ENCODE assay signal across 12 mouse cellular contexts in genomic region chr5:74905504-74906061, GRCm38 (mm10).
DNase-seq lines count a peak whose midpoint lies in the region; ATAC-seq and TF ChIP-seq lines count a peak whose summit lies in the region.
"Had no signal": no experiment of that assay in that cellular context is flagged by ENCODE, and none has a peak within 500 bp of the region (broad histone marks: within the 10 kb centered on the region; RNA-seq: fewer than 3 reads in every experiment).

No protein-coding gene starts in this region.

- H3K27ac ChIP-seq in hindbrain, embryonic 10.5 days = no peak overlapping the region
- no peak overlapping the region for H3K27ac ChIP-seq in hindbrain, embryonic 13.5 days
- H3K27ac ChIP-seq in lung, embryonic 15.5 days = peak overlapping the region; percentile 59
- H3K27ac ChIP-seq in embryonic facial prominence, embryonic 10.5 days (replicated peaks) = 0 out of 2 replicates have a peak overlapping the region, but pooled peaks have one; percentile 20
- no peak overlapping the region for H3K27ac ChIP-seq in cerebellum, adult 2 months (ENCODE audit: insufficient read depth, low read length)
- H3K27ac ChIP-seq: embryonic facial prominence, embryonic 13.5 days; forebrain, embryonic 15.5 days had no signal

- TF ChIP-seq POLR2A in cerebellum, adult 2 months (IDR thresholded peaks at IDR 0.05; ENCODE audit: borderline replicate concordance, insufficient read depth, low read length) = no peak

- no peak overlapping the region for H3K4me2 ChIP-seq in hindbrain, embryonic 13.5 days
- H3K4me2 ChIP-seq in lung, embryonic 15.5 days = no peak overlapping the region
- H3K4me2 ChIP-seq: embryonic facial prominence, embryonic 13.5 days; forebrain, embryonic 15.5 days had no signal

- 0 out of 2 replicates have a peak, but pooled peaks cover 2% of the 10 kb centered on the region for H3K9me3 ChIP-seq in hindbrain, embryonic 10.5 days
- H3K9me3 ChIP-seq in hindbrain, embryonic 13.5 days = no peaks in the 10 kb centered on the region
- H3K9me3 ChIP-seq in lung, embryonic 15.5 days = no peaks in the 10 kb centered on the region
- H3K9me3 ChIP-seq in embryonic facial prominence, embryonic 10.5 days = peaks cover 3% of the 10 kb centered on the region; the same call in 1 of the 2 replicates
- H3K9me3 ChIP-seq: embryonic facial prominence, embryonic 13.5 days; forebrain, embryonic 15.5 days had no signal

- 24% methylated on average over 7 of the region's 7 CpGs for WGBS in hindbrain, embryonic 10.5 days
- 25% methylated on average over 7 of the region's 7 CpGs for WGBS in hindbrain, embryonic 13.5 days
- WGBS in lung, embryonic 15.5 days = 4% methylated on average over 7 of the region's 7 CpGs
- WGBS in embryonic facial prominence, embryonic 10.5 days = 38% methylated on average over 7 of the region's 7 CpGs
- 64% methylated on average over 7 of the region's 7 CpGs for WGBS in cerebellum, adult 2 months

- no peak overlapping the region for H3K4me3 ChIP-seq in hindbrain, embryonic 10.5 days
- no peak overlapping the region for H3K4me3 ChIP-seq in hindbrain, embryonic 13.5 days
- no peak overlapping the region for H3K4me3 ChIP-seq in lung, embryonic 15.5 days
- no peak overlapping the region for H3K4me3 ChIP-seq in embryonic facial prominence, embryonic 10.5 days
- no peak overlapping the region for H3K4me3 ChIP-seq in cerebellum, adult 2 months (replicated peaks; ENCODE audit: insufficient read depth, low read depth, low read length)
- H3K4me3 ChIP-seq: embryonic facial prominence, embryonic 13.5 days; forebrain, embryonic 15.5 days had no signal

- H3K4me1 ChIP-seq in hindbrain, embryonic 10.5 days (replicated peaks) = peaks cover 18% of the 10 kb centered on the region
- H3K4me1 ChIP-seq in hindbrain, embryonic 13.5 days (replicated peaks) = 0 out of 2 replicates have a peak, but pooled peaks cover 3% of the 10 kb centered on the region
- peaks cover 9% of the 10 kb centered on the region; the same call in 1 of the 2 replicates for H3K4me1 ChIP-seq in lung, embryonic 15.5 days
- H3K4me1 ChIP-seq in embryonic facial prominence, embryonic 10.5 days = peaks cover 14% of the 10 kb centered on the region
- no peaks in the 10 kb centered on the region for H3K4me1 ChIP-seq in cerebellum, adult 2 months (ENCODE audit: control insufficient read depth, insufficient read depth, low read length)
- H3K4me1 ChIP-seq: embryonic facial prominence, embryonic 13.5 days; forebrain, embryonic 15.5 days had no signal

- H3K9ac ChIP-seq in hindbrain, embryonic 13.5 days = no peak overlapping the region
- H3K9ac ChIP-seq in lung, embryonic 15.5 days = no peak overlapping the region
- H3K9ac ChIP-seq: embryonic facial prominence, embryonic 13.5 days; forebrain, embryonic 15.5 days had no signal

- DNase-seq in hindbrain, embryonic 10.5 days (ENCODE audit: low spot score) = peak; percentile 33
- no peak for DNase-seq in lung, postnatal 36 days
- peak; percentile 43 for DNase-seq in embryonic facial prominence, embryonic 10.5 days (ENCODE audit: low spot score)
- peak; percentile 73 for DNase-seq in mesoderm, embryonic 11.5 days (ENCODE audit: low read depth, low spot score)
- DNase-seq in Muller cell, postnatal 12 days (ENCODE audit: inconsistent ontology term) = no peak
- DNase-seq in cerebellum, adult 2 months = no peak
- DNase-seq: adrenal gland, postnatal 14 days; gastrocnemius, postnatal 36 days had no signal

- no peaks in the 10 kb centered on the region for H3K27me3 ChIP-seq in hindbrain, embryonic 10.5 days (ENCODE audit: insufficient read depth, poor library complexity, severe bottlenecking)
- no peaks in the 10 kb centered on the region for H3K27me3 ChIP-seq in hindbrain, embryonic 13.5 days
- H3K27me3 ChIP-seq in lung, embryonic 15.5 days = no peaks in the 10 kb centered on the region
- H3K27me3 ChIP-seq in embryonic facial prominence, embryonic 10.5 days (replicated peaks; ENCODE audit: low read depth, poor library complexity, severe bottlenecking) = no peaks in the 10 kb centered on the region
- H3K27me3 ChIP-seq in cerebellum, adult 2 months (ENCODE audit: control insufficient read depth, insufficient read depth, low read length) = no peaks in the 10 kb centered on the region
- H3K27me3 ChIP-seq: embryonic facial prominence, embryonic 13.5 days; forebrain, embryonic 15.5 days had no signal

- ATAC-seq in hindbrain, embryonic 13.5 days (ENCODE audit: low FRiP score) = no peak
- ATAC-seq in lung, embryonic 15.5 days (ENCODE audit: borderline replicate concordance, extremely low read depth, low FRiP score, low TSS enrichment) = peak; percentile 76
- ATAC-seq: forebrain, embryonic 15.5 days had no signal

- no peaks in the 10 kb centered on the region for H3K36me3 ChIP-seq in hindbrain, embryonic 10.5 days
- H3K36me3 ChIP-seq in hindbrain, embryonic 13.5 days = no peaks in the 10 kb centered on the region
- H3K36me3 ChIP-seq in lung, embryonic 15.5 days = no peaks in the 10 kb centered on the region
- no peaks in the 10 kb centered on the region for H3K36me3 ChIP-seq in embryonic facial prominence, embryonic 10.5 days (replicated peaks)
- H3K36me3 ChIP-seq: embryonic facial prominence, embryonic 13.5 days; forebrain, embryonic 15.5 days had no signal

- no peak for TF ChIP-seq CTCF in cerebellum, adult 2 months (IDR thresholded peaks at IDR 0.05; ENCODE audit: borderline replicate concordance, insufficient read depth, low read depth, low read length)

Comparison
In these comparisons a context has a peak if more than half of its experiments do, and no peak if none do; other contexts are left out.
1. DNase-seq: peak in hindbrain, embryonic 10.5 days (single experiment), embryonic facial prominence, embryonic 10.5 days (single experiment) and mesoderm, embryonic 11.5 days (single experiment); none in lung, postnatal 36 days (single experiment), Muller cell, postnatal 12 days (single experiment) and cerebellum, adult 2 months (0 of 2).
2. H3K27ac ChIP-seq: peak in lung, embryonic 15.5 days (single experiment) and embryonic facial prominence, embryonic 10.5 days (single experiment); none in hindbrain, embryonic 10.5 days (single experiment), hindbrain, embryonic 13.5 days (single experiment) and cerebellum, adult 2 months (single experiment).